8 mouse cellular contexts compared by ENCODE assay signal in the genomic region with DNA sequence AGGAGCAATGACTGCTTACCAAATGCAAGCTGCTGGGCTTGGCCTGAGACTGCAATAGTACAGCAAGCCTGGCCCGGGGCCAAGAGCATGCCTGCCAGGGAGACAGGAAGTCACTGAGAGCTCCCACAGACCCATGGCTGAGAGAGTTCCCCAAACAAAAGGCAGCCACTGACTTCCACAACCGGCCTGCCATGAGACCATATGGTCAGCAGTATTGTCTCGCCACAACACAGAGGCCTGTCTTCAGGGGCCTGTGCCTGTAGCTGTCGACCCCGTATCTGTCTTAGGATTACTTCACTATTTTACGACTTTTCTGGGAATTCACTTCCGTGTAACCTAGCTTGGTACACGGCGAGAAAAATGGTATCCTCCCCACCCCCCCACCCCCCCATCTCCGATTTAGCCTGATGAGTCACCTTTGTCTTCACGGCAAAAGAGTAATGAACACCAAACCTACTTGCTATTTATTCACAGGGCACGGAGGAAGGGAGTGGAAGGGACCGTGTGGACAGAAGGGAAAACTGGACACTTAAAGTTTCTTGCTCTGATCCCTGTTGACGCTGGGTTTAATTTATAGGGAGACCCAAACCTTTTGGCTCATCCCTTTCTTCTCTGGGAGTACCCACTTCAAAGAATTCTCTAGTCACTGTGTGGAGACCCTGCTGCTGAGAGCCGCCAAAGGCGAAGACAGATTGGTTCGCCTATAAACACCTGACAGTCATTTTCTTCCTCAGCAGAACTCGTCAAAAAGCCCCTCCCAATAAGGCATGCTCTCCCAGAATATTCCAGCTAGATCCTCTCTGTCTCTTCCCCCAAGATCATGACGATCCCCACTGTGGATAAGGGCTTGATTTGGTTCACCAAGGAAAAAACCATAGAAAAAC. TPM values are rescaled to one million over a fixed set of nuclear protein-coding genes. Genes with fewer than 3 reads are reported as not detected.
DNase-seq lines count a peak whose midpoint lies in the region; ATAC-seq and TF ChIP-seq lines count a peak whose summit lies in the region.

No protein-coding gene starts in this region.

- TF ChIP-seq EP300 in liver, embryonic 14.5 days (IDR thresholded peaks at IDR 0.05; ENCODE audit: low read depth) = no peak

- H3K36me3 ChIP-seq in forebrain, embryonic 16.5 days (ENCODE audit: control insufficient read depth, insufficient read depth) = no peaks in the 10 kb centered on the region
- H3K36me3 ChIP-seq in liver, embryonic 14.5 days (replicated peaks; ENCODE audit: control insufficient read depth, insufficient read depth, low read depth) = no peaks in the 10 kb centered on the region
- no peaks in the 10 kb centered on the region for H3K36me3 ChIP-seq in splenic B cell, adult 2 months (ENCODE audit: control insufficient read depth, insufficient read depth, low read length, poor library complexity, severe bottlenecking)

- intact Hi-C loops in heart, postnatal 14 days (cut with DNase I) = loop anchor here (5.0 kb wide), 1 partner anchor 41 kb away; no protein-coding TSS in a partner anchor

- no peaks in the 10 kb centered on the region for H3K9me3 ChIP-seq in forebrain, embryonic 16.5 days (ENCODE audit: control insufficient read depth, low read length)
- no peaks in the 10 kb centered on the region for H3K9me3 ChIP-seq in liver, embryonic 14.5 days (ENCODE audit: control insufficient read depth, low read length)

- peak overlapping the region; percentile 80; the same call in 1 of the 2 replicates for H3K27ac ChIP-seq in forebrain, embryonic 16.5 days (ENCODE audit: low read length)
- peak overlapping the region; percentile 34; the same call in 1 of the 2 replicates for H3K27ac ChIP-seq in liver, embryonic 14.5 days

- H3K4me3 ChIP-seq in forebrain, embryonic 16.5 days (replicated peaks; ENCODE audit: low read length) = 0 out of 2 replicates have a peak overlapping the region, but pooled peaks have one; percentile 13
- H3K4me3 ChIP-seq in liver, embryonic 14.5 days (ENCODE audit: insufficient read depth in 1 of 2, low read depth in 2 of 2, low read length in 2 of 2) = no peak overlapping the region

- 17% methylated on average over 19 of the region's 19 CpGs for WGBS in forebrain, embryonic 16.5 days
- 25% methylated on average over 19 of the region's 19 CpGs for WGBS in liver, embryonic 14.5 days (ENCODE audit: insufficient replicate concordance)

- TF ChIP-seq CTCF in liver, embryonic 14.5 days (IDR thresholded peaks at IDR 0.05; ENCODE audit: low read depth) = no peak

- H3K27me3 ChIP-seq in forebrain, embryonic 16.5 days (replicated peaks; ENCODE audit: control insufficient read depth, insufficient read depth, low read length) = no peaks in the 10 kb centered on the region
- no peaks in the 10 kb centered on the region for H3K27me3 ChIP-seq in liver, embryonic 14.5 days (ENCODE audit: control insufficient read depth, insufficient read depth, low read length)
- no peaks in the 10 kb centered on the region for H3K27me3 ChIP-seq in splenic B cell, adult 2 months (ENCODE audit: control insufficient read depth, insufficient read depth, low read length, poor library complexity, severe bottlenecking)

- peak overlapping the region; percentile 33 for H3K4me2 ChIP-seq in forebrain, embryonic 16.5 days (ENCODE audit: low read length)
- H3K4me2 ChIP-seq in liver, embryonic 14.5 days (ENCODE audit: low read depth) = peak overlapping the region; percentile 40

- ATAC-seq in forebrain, embryonic 16.5 days = peak; percentile 81
- ATAC-seq in liver, embryonic 14.5 days (ENCODE audit: insufficient read depth) = peak; percentile 55; the same call in 1 of the 2 replicates

- peak; percentile 74 for DNase-seq in CD4-positive helper T cell, adult 2 months (ENCODE audit: low read depth, low spot score)
- DNase-seq in cerebellum, adult 11 months = peak; percentile 99
- peak; percentile 97 to 98 for DNase-seq in heart, postnatal 14 days
- DNase-seq in kidney, postnatal 4 days = peak; percentile 98
- DNase-seq in liver, embryonic 14.5 days (ENCODE audit: low read depth in 3 of 3, low spot score in 3 of 3) = peak; percentile 31 to 51 (median 44)
- peak; percentile 84 for DNase-seq in naive thymus-derived CD4-positive, alpha-beta T cell, adult 2 months (ENCODE audit: low read depth)
- peak; percentile 75 for DNase-seq in splenic B cell, adult 2 months (ENCODE audit: low read depth, low spot score)

- peaks cover 20% of the 10 kb centered on the region for H3K4me1 ChIP-seq in forebrain, embryonic 16.5 days (replicated peaks; ENCODE audit: control insufficient read depth, insufficient read depth, low read length)
- peaks cover 0 to 38% of the 10 kb centered on the region in 2 experiments; a peak in 2 of 4 replicates for H3K4me1 ChIP-seq in liver, embryonic 14.5 days (replicated peaks; ENCODE audit: control insufficient read depth in 2 of 2, insufficient read depth in 2 of 2, low read length in 1 of 2)

- H3K9ac ChIP-seq in forebrain, embryonic 16.5 days (replicated peaks; ENCODE audit: low read depth, low read length) = no peak overlapping the region
- no peak overlapping the region for H3K9ac ChIP-seq in liver, embryonic 14.5 days (replicated peaks)

RNA-seq across cellular contexts. Expression of a gene that starts 16.2 kb away (rescaled TPM):
- polyA plus RNA-seq in forebrain, embryonic 16.5 days (2015; fragmentation: Nextera tagmentation; extraction: Ambion mirVana) = 3.7 and 5.0 TPM in 2 replicates
- 1 to 10 TPM; 3.7 to 5.0 TPM for total RNA-seq in heart, postnatal 14 days (2021)
- polyA plus RNA-seq in liver, embryonic 14.5 days (2012; rRNA removed) = 0.71 and 0.73 TPM in 2 replicates
- polyA plus RNA-seq in liver, embryonic 14.5 days (2014; fragmentation: Nextera tagmentation; extraction: Ambion mirVana) = 0.57 and 0.73 TPM in 2 replicates

Comparison
In these comparisons a context has a peak if more than half of its experiments do, and no peak if none do; other contexts are left out.
1. DNase-seq: peak in every context shown above with its lines; median percentile 99 in cerebellum, adult 11 months; 98 in kidney, postnatal 4 days; 98 in heart, postnatal 14 days; 84 in naive thymus-derived CD4-positive, alpha-beta T cell, adult 2 months; 75 in splenic B cell, adult 2 months; 74 in CD4-positive helper T cell, adult 2 months; 44 in liver, embryonic 14.5 days.